Mouse (Mus musculus) adrenal gland, adult 18-20 months (tissue): Measurements from ENCODE around the gene Habp2. TPM values are rescaled to one million over a fixed set of nuclear protein-coding genes. Genes with fewer than 3 reads are reported as not detected.
"Not testable (repeated sequence)": the region's sequence is repeated elsewhere in the genome, so short reads cannot be mapped to it uniquely, and the experiment has no call there.

ENCODE experiments used
- DNase-seq, 2 experiments: peaks; one replicate each; pipeline ENCODE4 v3.0.0; 2021 to 2022; ENCODE audit warnings: low spot score in 2 of 2
- total RNA-seq, 2 experiments: library from RNA; stranded (reverse); gene quantifications; 1 replicate in 1 of 2; 2 replicates in 1 of 2; pipeline ENCODE4 v1.2.3; 2021

Gene Habp2
- total RNA-seq, 2 experiments from 2014 or later: 0.20 TPM; not detected in 1

- peak; percentile 66 to 82 for DNase-seq
Observed at GRCm38 (mm10) chr19:56356480-56357373, 69.8 kb downstream of the Habp2 start.

GRCm38 (mm10) chr19:56357374-56357708, 70.4 kb downstream of the Habp2 start:
- DNase-seq: not testable (repeated sequence)

- DNase-seq: no peak
Observed at GRCm38 (mm10) chr19:56358890-56359289, 72.0 kb downstream of the Habp2 start.

- no peak for DNase-seq
Observed at GRCm38 (mm10) chr19:56363721-56364460, 77.0 kb downstream of the Habp2 start.

- DNase-seq: no peak
Observed at GRCm38 (mm10) chr19:56364563-56364962, 77.6 kb downstream of the Habp2 start.

GRCm38 (mm10) chr19:56366168-56366567, 79.2 kb downstream of the Habp2 start:
- no peak for DNase-seq

- no peak for DNase-seq
Observed at GRCm38 (mm10) chr19:56366625-56367024, 79.7 kb downstream of the Habp2 start.

- DNase-seq: no peak
Observed at GRCm38 (mm10) chr19:56367778-56368177, 80.8 kb downstream of the Habp2 start.

- no peak for DNase-seq
Observed at GRCm38 (mm10) chr19:56368912-56369311, 82.0 kb downstream of the Habp2 start.

Other genes starting within 250 kb of the Habp2 start
- gene Nrap, start 102.9 kb downstream of the Habp2 start, total RNA-seq: under 1 TPM in 1 of 2 experiments, not detected in 1; 0.96 TPM
- 1 to 10 TPM; 5.5 to 6.1 TPM for gene Casp7, start 110.0 kb downstream of the Habp2 start, total RNA-seq
- gene Plekhs1, start 174.5 kb downstream of the Habp2 start, total RNA-seq: not detected